Mouse (Mus musculus): ENCODE measurements around the gene Exoc4. TPM values are rescaled to one million over a fixed set of nuclear protein-coding genes. Genes with fewer than 3 reads are reported as not detected.
A peak's percentile ranks its signal among the peaks of the same experiment; 100 is the strongest.

Exoc4 gene
- polyA plus RNA-seq, 1 experiment from 2014 or later: 39.1 TPM

GRCm38 (mm10) chr6:33899973-33900372 is 651.1 kb downstream of the Exoc4 start:
- Histone ChIP-seq H3K4me3 (replicated peaks; ENCODE audit: low read depth, low read length) (no peak overlapping the region), H3K9me3 (ENCODE audit: control insufficient read depth, low read length) (no peaks in the 10 kb centered on the region), H3K4me1 (ENCODE audit: control insufficient read depth, insufficient read depth, low read length) (no peaks in the 10 kb centered on the region), H3K27ac (replicated peaks; ENCODE audit: low read depth, low read length) (no peak overlapping the region), H3K9ac (replicated peaks; ENCODE audit: low read length) (no peak overlapping the region), H3K36me3 (ENCODE audit: control insufficient read depth, insufficient read depth, low read length) (no peaks in the 10 kb centered on the region), H3K4me2 (ENCODE audit: low read length) (no peak overlapping the region), H3K27me3 (ENCODE audit: control insufficient read depth, insufficient read depth, low read length) (no peaks in the 10 kb centered on the region)
- no peak for DNase-seq
- no peak for ATAC-seq (ENCODE audit: low FRiP score, low TSS enrichment)
- 93% methylated on average over 5 of the region's 5 CpGs for WGBS

DNA sequence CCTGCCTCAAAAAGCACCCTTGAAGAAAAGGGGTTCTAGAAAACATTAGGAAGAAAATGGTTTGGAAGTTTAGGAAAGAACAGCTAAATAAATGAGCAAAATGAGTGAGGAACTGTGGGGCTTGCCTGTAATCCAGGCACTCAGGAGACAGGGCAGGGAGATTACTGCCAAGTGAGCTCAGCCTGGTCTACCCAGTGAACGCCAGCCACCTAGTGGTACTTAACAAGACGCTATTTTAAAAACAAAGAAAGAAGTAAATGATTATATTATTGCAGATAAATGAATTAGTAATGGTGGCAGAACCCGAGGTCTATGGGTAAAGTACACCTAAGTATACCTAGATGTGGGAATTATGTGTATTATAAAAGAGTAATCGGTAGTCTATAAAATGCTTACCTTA is 651.7 kb downstream of the Exoc4 start:
- Histone ChIP-seq H3K36me3 (ENCODE audit: control insufficient read depth, insufficient read depth, low read length) (no peaks in the 10 kb centered on the region), H3K9me3 (ENCODE audit: control insufficient read depth, low read length) (no peaks in the 10 kb centered on the region), H3K9ac (replicated peaks; ENCODE audit: low read length) (no peak overlapping the region), H3K4me1 (ENCODE audit: control insufficient read depth, insufficient read depth, low read length) (no peaks in the 10 kb centered on the region), H3K4me3 (replicated peaks; ENCODE audit: low read depth, low read length) (no peak overlapping the region), H3K27me3 (ENCODE audit: control insufficient read depth, insufficient read depth, low read length) (no peaks in the 10 kb centered on the region), H3K4me2 (ENCODE audit: low read length) (no peak overlapping the region), H3K27ac (replicated peaks; ENCODE audit: low read depth, low read length) (no peak overlapping the region)
- ATAC-seq (ENCODE audit: low FRiP score, low TSS enrichment) (no peak), DNase-seq (no peak)
- WGBS: 74% methylated on average over 4 of the region's 4 CpGs

DNA sequence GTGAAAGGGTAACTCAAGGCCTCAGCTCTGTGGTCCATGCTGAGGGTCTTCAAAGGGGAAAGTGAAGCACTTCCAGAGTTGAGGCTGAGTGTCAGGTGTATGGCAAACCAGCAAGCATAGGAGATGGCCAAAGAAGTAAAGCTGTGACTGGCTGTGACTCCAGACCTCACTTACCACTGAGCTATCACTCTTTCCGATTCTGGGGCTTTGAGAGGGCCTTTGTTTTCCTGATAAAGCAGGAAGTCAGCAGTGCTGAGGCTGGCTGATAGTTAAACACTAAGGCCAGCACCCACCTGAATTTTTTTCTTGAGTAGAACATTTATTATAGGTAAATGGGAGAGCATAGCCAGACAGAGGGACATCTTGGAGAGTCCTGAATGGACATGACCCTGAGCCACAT is 656.2 kb downstream of the Exoc4 start:
- Histone ChIP-seq H3K36me3 (ENCODE audit: control insufficient read depth, insufficient read depth, low read length) (no peaks in the 10 kb centered on the region), H3K4me1 (ENCODE audit: control insufficient read depth, insufficient read depth, low read length) (no peaks in the 10 kb centered on the region), H3K27me3 (ENCODE audit: control insufficient read depth, insufficient read depth, low read length) (no peaks in the 10 kb centered on the region), H3K27ac (replicated peaks; ENCODE audit: low read depth, low read length) (no peak overlapping the region), H3K4me3 (replicated peaks; ENCODE audit: low read depth, low read length) (no peak overlapping the region), H3K9me3 (ENCODE audit: control insufficient read depth, low read length) (no peaks in the 10 kb centered on the region), H3K9ac (replicated peaks; ENCODE audit: low read length) (no peak overlapping the region), H3K4me2 (ENCODE audit: low read length) (no peak overlapping the region)
- ATAC-seq (ENCODE audit: low FRiP score, low TSS enrichment) (no peak), DNase-seq (no peak)
- WGBS: 80% methylated on average over 1 of the region's 1 CpGs

DNA sequence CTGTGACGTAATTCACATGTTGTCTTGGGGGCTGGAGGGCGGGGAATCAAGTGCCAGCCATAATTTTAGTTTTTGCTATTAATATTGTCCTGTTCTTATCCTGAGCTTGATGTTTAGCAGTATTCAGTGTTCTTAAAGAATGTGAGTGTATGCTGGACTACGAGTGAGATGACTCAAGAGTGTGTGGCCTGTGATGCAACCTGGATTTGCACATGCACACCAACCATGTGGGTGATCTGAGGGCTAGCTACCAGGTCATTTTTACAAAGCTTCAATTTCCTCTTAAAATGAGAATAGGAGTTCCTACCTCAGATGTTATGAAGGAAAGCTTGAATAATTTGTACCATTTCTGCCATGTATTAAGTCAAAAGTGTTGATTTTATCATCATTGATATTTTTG is 661.8 kb downstream of the Exoc4 start:
- H3K4me2 ChIP-seq (ENCODE audit: low read length): no peak overlapping the region
- H3K36me3 ChIP-seq (ENCODE audit: control insufficient read depth, insufficient read depth, low read length): no peaks in the 10 kb centered on the region
- no peak overlapping the region for H3K27ac ChIP-seq (replicated peaks; ENCODE audit: low read depth, low read length)
- H3K27me3 ChIP-seq (ENCODE audit: control insufficient read depth, insufficient read depth, low read length): no peaks in the 10 kb centered on the region
- H3K9me3 ChIP-seq (ENCODE audit: control insufficient read depth, low read length): no peaks in the 10 kb centered on the region
- no peak for DNase-seq
- H3K4me3 ChIP-seq (replicated peaks; ENCODE audit: low read depth, low read length): no peak overlapping the region
- WGBS: 89% methylated on average over 3 of the region's 3 CpGs
- ATAC-seq (ENCODE audit: low FRiP score, low TSS enrichment): no peak
- H3K9ac ChIP-seq (replicated peaks; ENCODE audit: low read length): no peak overlapping the region
- H3K4me1 ChIP-seq (ENCODE audit: control insufficient read depth, insufficient read depth, low read length): peaks cover 10% of the 10 kb centered on the region; the same call in 1 of the 2 replicates

GRCm38 (mm10) chr6:33913072-33913471 is 664.2 kb downstream of the Exoc4 start:
- no peaks in the 10 kb centered on the region for H3K27me3 ChIP-seq (ENCODE audit: control insufficient read depth, insufficient read depth, low read length)
- H3K9ac ChIP-seq (replicated peaks; ENCODE audit: low read length): no peak overlapping the region
- no peak overlapping the region for H3K4me3 ChIP-seq (replicated peaks; ENCODE audit: low read depth, low read length)
- no peak overlapping the region for H3K27ac ChIP-seq (replicated peaks; ENCODE audit: low read depth, low read length)
- 48% methylated on average over 5 of the region's 5 CpGs for WGBS
- peaks cover 10% of the 10 kb centered on the region; the same call in 1 of the 2 replicates for H3K4me1 ChIP-seq (ENCODE audit: control insufficient read depth, insufficient read depth, low read length)
- no peaks in the 10 kb centered on the region for H3K9me3 ChIP-seq (ENCODE audit: control insufficient read depth, low read length)
- peak; percentile 61 for DNase-seq
- H3K4me2 ChIP-seq (ENCODE audit: low read length): no peak overlapping the region
- no peak for ATAC-seq (ENCODE audit: low FRiP score, low TSS enrichment)
- no peaks in the 10 kb centered on the region for H3K36me3 ChIP-seq (ENCODE audit: control insufficient read depth, insufficient read depth, low read length)

DNA sequence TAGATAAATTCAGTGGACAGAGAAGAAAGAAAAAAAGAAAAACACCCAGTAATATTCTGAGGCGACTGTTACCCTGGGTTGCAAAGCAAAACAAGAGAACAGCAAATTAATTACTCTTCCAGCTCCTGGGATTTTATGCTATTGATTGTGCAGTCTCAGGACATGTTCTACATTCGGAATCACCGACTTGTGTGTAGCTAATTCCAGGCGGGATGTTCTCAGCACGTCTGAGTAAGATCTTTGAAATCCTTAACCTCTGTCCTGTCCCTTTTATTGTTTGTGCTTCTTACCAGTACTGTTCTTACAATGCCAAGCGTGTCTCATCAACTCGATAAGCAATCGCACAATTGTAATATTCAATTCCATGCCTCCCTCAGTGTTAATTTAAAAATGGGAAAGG is 664.6 kb downstream of the Exoc4 start:
- no peaks in the 10 kb centered on the region for H3K36me3 ChIP-seq (ENCODE audit: control insufficient read depth, insufficient read depth, low read length)
- no peak overlapping the region for H3K4me2 ChIP-seq (ENCODE audit: low read length)
- DNase-seq (peak; percentile 55), ATAC-seq (ENCODE audit: low FRiP score, low TSS enrichment) (no peak)
- 0 out of 2 replicates have a peak overlapping the region, but pooled peaks have one; percentile 23 for H3K27ac ChIP-seq (replicated peaks; ENCODE audit: low read depth, low read length)
- WGBS: 25% methylated on average over 8 of the region's 8 CpGs
- H3K27me3 ChIP-seq (ENCODE audit: control insufficient read depth, insufficient read depth, low read length): no peaks in the 10 kb centered on the region
- H3K9ac ChIP-seq (replicated peaks; ENCODE audit: low read length): no peak overlapping the region
- H3K4me3 ChIP-seq (replicated peaks; ENCODE audit: low read depth, low read length): no peak overlapping the region
- no peaks in the 10 kb centered on the region for H3K9me3 ChIP-seq (ENCODE audit: control insufficient read depth, low read length)
- peaks cover 10% of the 10 kb centered on the region; the same call in 1 of the 2 replicates for H3K4me1 ChIP-seq (ENCODE audit: control insufficient read depth, insufficient read depth, low read length)

- WGBS: 84% methylated on average over 4 of the region's 4 CpGs
- Histone ChIP-seq H3K27me3 (ENCODE audit: control insufficient read depth, insufficient read depth, low read length) (no peaks in the 10 kb centered on the region), H3K27ac (replicated peaks; ENCODE audit: low read depth, low read length) (peak overlapping the region; percentile 65), H3K4me2 (ENCODE audit: low read length) (no peak overlapping the region), H3K4me3 (replicated peaks; ENCODE audit: low read depth, low read length) (no peak overlapping the region), H3K4me1 (ENCODE audit: control insufficient read depth, insufficient read depth, low read length) (peaks cover 10% of the 10 kb centered on the region; the same call in 1 of the 2 replicates), H3K36me3 (ENCODE audit: control insufficient read depth, insufficient read depth, low read length) (no peaks in the 10 kb centered on the region), H3K9ac (replicated peaks; ENCODE audit: low read length) (no peak overlapping the region), H3K9me3 (ENCODE audit: control insufficient read depth, low read length) (no peaks in the 10 kb centered on the region)
- DNase-seq (no peak), ATAC-seq (ENCODE audit: low FRiP score, low TSS enrichment) (no peak)
Measured at GRCm38 (mm10) chr6:33913964-33914363, 665.1 kb downstream of the Exoc4 start.

- DNase-seq (no peak), ATAC-seq (ENCODE audit: low FRiP score, low TSS enrichment) (no peak)
- H3K27me3 ChIP-seq (ENCODE audit: control insufficient read depth, insufficient read depth, low read length): no peaks in the 10 kb centered on the region
- H3K4me1 ChIP-seq (ENCODE audit: control insufficient read depth, insufficient read depth, low read length): no peaks in the 10 kb centered on the region
- no peak overlapping the region for H3K9ac ChIP-seq (replicated peaks; ENCODE audit: low read length)
- no peak overlapping the region for H3K27ac ChIP-seq (replicated peaks; ENCODE audit: low read depth, low read length)
- H3K9me3 ChIP-seq (ENCODE audit: control insufficient read depth, low read length): no peaks in the 10 kb centered on the region
- no peak overlapping the region for H3K4me3 ChIP-seq (replicated peaks; ENCODE audit: low read depth, low read length)
- H3K36me3 ChIP-seq (ENCODE audit: control insufficient read depth, insufficient read depth, low read length): 0 out of 2 replicates have a peak, but pooled peaks cover 3% of the 10 kb centered on the region
- 66% methylated on average over 2 of the region's 2 CpGs for WGBS
- H3K4me2 ChIP-seq (ENCODE audit: low read length): no peak overlapping the region
Measured at GRCm38 (mm10) chr6:33923571-33923970, 674.7 kb downstream of the Exoc4 start.

DNA sequence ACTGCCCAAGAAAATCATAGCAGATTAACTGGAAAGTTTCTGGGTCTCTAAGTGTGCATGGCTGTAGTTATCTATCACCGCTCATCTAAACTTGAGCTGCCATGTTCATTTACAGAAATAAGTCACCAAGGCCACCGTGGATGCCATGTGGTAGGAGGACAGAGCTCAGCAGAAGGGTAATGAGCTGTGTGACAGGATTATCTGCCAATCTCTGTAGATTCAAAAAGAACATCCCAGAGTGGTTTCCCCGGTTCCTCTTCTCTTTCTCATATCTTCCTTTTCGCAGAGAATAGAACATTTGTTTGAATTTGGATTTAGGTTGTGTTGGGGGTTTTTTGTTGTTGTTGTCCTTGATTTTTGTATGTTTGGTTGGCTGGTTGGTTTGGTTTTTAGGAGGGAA is 676.0 kb downstream of the Exoc4 start:
- no peak overlapping the region for H3K9ac ChIP-seq (replicated peaks; ENCODE audit: low read length)
- DNase-seq: no peak
- no peak for ATAC-seq (ENCODE audit: low FRiP score, low TSS enrichment)
- H3K36me3 ChIP-seq (ENCODE audit: control insufficient read depth, insufficient read depth, low read length): 0 out of 2 replicates have a peak, but pooled peaks cover 3% of the 10 kb centered on the region
- H3K27me3 ChIP-seq (ENCODE audit: control insufficient read depth, insufficient read depth, low read length): no peaks in the 10 kb centered on the region
- no peaks in the 10 kb centered on the region for H3K9me3 ChIP-seq (ENCODE audit: control insufficient read depth, low read length)
- no peak overlapping the region for H3K4me2 ChIP-seq (ENCODE audit: low read length)
- H3K27ac ChIP-seq (replicated peaks; ENCODE audit: low read depth, low read length): no peak overlapping the region
- no peaks in the 10 kb centered on the region for H3K4me1 ChIP-seq (ENCODE audit: control insufficient read depth, insufficient read depth, low read length)
- 86% methylated on average over 4 of the region's 4 CpGs for WGBS
- no peak overlapping the region for H3K4me3 ChIP-seq (replicated peaks; ENCODE audit: low read depth, low read length)
